Mouse (Mus musculus) hindbrain, postnatal 0 days (tissue): Measurements from ENCODE around the gene Pfas. TPM values are rescaled to one million over a fixed set of nuclear protein-coding genes. Genes with fewer than 3 reads are reported as not detected.
A peak's percentile ranks its signal among the peaks of the same experiment; 100 is the strongest.

Source experiments
- ATAC-seq: fragments of 200-750 bp; cut with Nextera tagmentation; 2 replicates; pipeline ENCODE4 v1.8.0; 2017; ENCODE audit warnings: mild to moderate bottlenecking, moderate TSS enrichment, moderate library complexity
- DNase-seq: peaks from one replicate; pipeline ENCODE4 v3.0.0-alpha.2; 2015; ENCODE audit warnings: low spot score
- H3K27ac ChIP-seq: fragments of 300-500 bp; sonication (generic); 2 replicates; pipeline ENCODE4 v1.5.1; 2014; ENCODE audit warnings: mild to moderate bottlenecking
- H3K27me3 ChIP-seq: fragments of 300-500 bp; sonication (generic); 2 replicates; pipeline ENCODE4 v1.6.1; 2014; ENCODE audit warnings: low read length, mixed read lengths; ENCODE audit not compliant: insufficient read depth
- H3K36me3 ChIP-seq: fragments of 300-500 bp; sonication (generic); 2 replicates; pipeline ENCODE4 v1.6.1; 2014; ENCODE audit warnings: low read length, mixed read lengths; ENCODE audit not compliant: insufficient read depth
- H3K4me1 ChIP-seq: fragments of 300-500 bp; sonication (generic); 2 replicates; pipeline ENCODE4 v1.6.1; 2014; ENCODE audit warnings: antibody characterized with exemption, low read length, mixed read lengths; ENCODE audit not compliant: insufficient read depth
- H3K4me2 ChIP-seq: fragments of 300-500 bp; sonication (generic); 2 replicates; pipeline ENCODE4 v1.6.1; 2014; ENCODE audit warnings: low read depth, mild to moderate bottlenecking, low read length, moderate library complexity, mixed read lengths
- H3K4me3 ChIP-seq: fragments of 300-500 bp; sonication (generic); 2 replicates; pipeline ENCODE4 v1.5.1; 2014; ENCODE audit warnings: low read length
- H3K9ac ChIP-seq: fragments of 300-500 bp; sonication (generic); replicated peaks from 2 replicates; pipeline ENCODE4 v1.6.1; 2014; ENCODE audit warnings: mild to moderate bottlenecking, low read length, moderate library complexity, mixed read lengths
- H3K9me3 ChIP-seq: fragments of 300-500 bp; sonication (generic); 2 replicates; pipeline ENCODE4 v1.6.1; 2016; ENCODE audit warnings: low read length, mixed read lengths
- CTCF ChIP-seq: IDR thresholded peaks from 2 replicates; pipeline ENCODE4 v1.5.1; 2016; ENCODE audit warnings: antibody characterized with exemption, control low read depth, low read depth
- WGBS: fragments of 180-500 bp; shearing (Covaris S2); extraction: QIAGEN DNeasy Blood & Tissue Kit; methylation state at CpG from one replicate; pipeline ENCODE4 v1.1.7; 2014; 5-methylcytosine and 5-hydroxymethylcytosine counted together
- polyA plus RNA-seq: library from polyadenylated mRNA; unstranded; fragments of >200 nt; fragmentation: Nextera tagmentation; extraction: Ambion mirVana; gene quantifications from 2 replicates; pipeline ENCODE4 v1.2.1, GENCODE M21; 2015
- total RNA-seq: library from RNA; depleted of rRNA; stranded (reverse); fragments of >200 nt; gene quantifications from 2 replicates; pipeline ENCODE4 v1.2.3, GENCODE M21; 2014

The Pfas gene
- total and polyA plus RNA-seq, 2 experiments from 2014 or later: 14.7 to 35.2 TPM

GRCm38 (mm10) chr11:68953903-68954302, 54.4 kb downstream of the Pfas start:
- Histone ChIP-seq H3K36me3 (no peaks in the 10 kb centered on the region), H3K9me3 (no peaks in the 10 kb centered on the region), H3K27ac (no peak overlapping the region), H3K4me1 (0 out of 2 replicates have a peak, but pooled peaks cover 4% of the 10 kb centered on the region), H3K27me3 (no peaks in the 10 kb centered on the region), H3K4me2 (peak overlapping the region; percentile 54; the same call in 1 of the 2 replicates), H3K4me3 (no peak overlapping the region), H3K9ac (no peak overlapping the region)
- ATAC-seq (no peak), DNase-seq (no peak)
- 8% methylated on average over 13 of the region's 13 CpGs for WGBS
- TF ChIP-seq CTCF: no peak

- H3K27me3 ChIP-seq: no peaks in the 10 kb centered on the region
- DNase-seq (peak; percentile 84), ATAC-seq (peak; percentile 93)
- H3K9ac ChIP-seq: peak overlapping the region; percentile 55
- H3K36me3 ChIP-seq: no peaks in the 10 kb centered on the region
- H3K27ac ChIP-seq: peak overlapping the region; percentile 86
- H3K4me1 ChIP-seq: no peaks in the 10 kb centered on the region
- H3K4me2 ChIP-seq: peak overlapping the region; percentile 58
- H3K4me3 ChIP-seq: peak overlapping the region; percentile 34
- H3K9me3 ChIP-seq: no peaks in the 10 kb centered on the region
- no peak for TF ChIP-seq CTCF
- 8% methylated on average over 12 of the region's 12 CpGs for WGBS
Observed at GRCm38 (mm10) chr11:68947542-68947993, 60.7 kb downstream of the Pfas start.

- 6% methylated on average over 16 of the region's 16 CpGs for WGBS
- ATAC-seq (peak; percentile 66), DNase-seq (peak; percentile 43)
- Histone ChIP-seq H3K9ac (peak overlapping the region; percentile 49), H3K9me3 (no peaks in the 10 kb centered on the region), H3K27ac (peak overlapping the region; percentile 86), H3K4me2 (peak overlapping the region; percentile 58), H3K4me3 (peak overlapping the region; percentile 34), H3K36me3 (no peaks in the 10 kb centered on the region), H3K27me3 (no peaks in the 10 kb centered on the region), H3K4me1 (no peaks in the 10 kb centered on the region)
- TF ChIP-seq CTCF: no peak
Observed at GRCm38 (mm10) chr11:68946806-68947440, 61.3 kb downstream of the Pfas start.

- no peak for ATAC-seq
- Histone ChIP-seq H3K27ac (peak overlapping the region; percentile 86; the same call in 1 of the 2 replicates), H3K9ac (no peak overlapping the region), H3K9me3 (no peaks in the 10 kb centered on the region), H3K4me2 (peak overlapping the region; percentile 58), H3K27me3 (no peaks in the 10 kb centered on the region), H3K36me3 (no peaks in the 10 kb centered on the region), H3K4me3 (no peak overlapping the region), H3K4me1 (no peaks in the 10 kb centered on the region)
- DNase-seq: no peak
- WGBS: 83% methylated on average over 4 of the region's 4 CpGs
- TF ChIP-seq CTCF: no peak
Observed at GRCm38 (mm10) chr11:68946001-68946400, 62.3 kb downstream of the Pfas start.

- TF ChIP-seq CTCF: no peak
- no peak overlapping the region for H3K27ac ChIP-seq
- H3K4me2 ChIP-seq: no peak overlapping the region
- DNase-seq (no peak), ATAC-seq (no peak)
- H3K4me3 ChIP-seq: no peak overlapping the region
- H3K27me3 ChIP-seq: no peaks in the 10 kb centered on the region
- no peaks in the 10 kb centered on the region for H3K36me3 ChIP-seq
- H3K9ac ChIP-seq: no peak overlapping the region
- WGBS: 89% methylated on average over 2 of the region's 2 CpGs
- H3K9me3 ChIP-seq: no peaks in the 10 kb centered on the region
- no peaks in the 10 kb centered on the region for H3K4me1 ChIP-seq
Observed at GRCm38 (mm10) chr11:68945245-68945644, 63.0 kb downstream of the Pfas start.

- DNase-seq (no peak), ATAC-seq (no peak)
- Histone ChIP-seq H3K4me3 (no peak overlapping the region), H3K9ac (no peak overlapping the region), H3K4me2 (no peak overlapping the region), H3K9me3 (no peaks in the 10 kb centered on the region), H3K27me3 (no peaks in the 10 kb centered on the region), H3K36me3 (no peaks in the 10 kb centered on the region), H3K27ac (no peak overlapping the region), H3K4me1 (no peaks in the 10 kb centered on the region)
- 91% methylated on average over 8 of the region's 8 CpGs for WGBS
- TF ChIP-seq CTCF: no peak
Observed at GRCm38 (mm10) chr11:68942731-68943130, 65.5 kb downstream of the Pfas start.

GRCm38 (mm10) chr11:68940516-68940915, 67.7 kb downstream of the Pfas start:
- Histone ChIP-seq H3K9ac (peak overlapping the region; percentile 55), H3K9me3 (no peaks in the 10 kb centered on the region), H3K27me3 (no peaks in the 10 kb centered on the region), H3K27ac (peak overlapping the region; percentile 42; the same call in 1 of the 2 replicates), H3K36me3 (no peaks in the 10 kb centered on the region), H3K4me3 (peak overlapping the region; percentile 44), H3K4me2 (peak overlapping the region; percentile 62), H3K4me1 (no peaks in the 10 kb centered on the region)
- no peak for TF ChIP-seq CTCF
- DNase-seq: no peak
- 46% methylated on average over 4 of the region's 4 CpGs for WGBS
- ATAC-seq: no peak
